Mouse (Mus musculus): Measurements from ENCODE around the gene Pfn4. TPM values are rescaled to one million over a fixed set of nuclear protein-coding genes. Genes with fewer than 3 reads are reported as not detected.

The Pfn4 gene
- polyA plus RNA-seq, 1 experiment from 2014 or later = 0.96 TPM

GRCm38 (mm10) chr12:4811036-4811435 lies 42.2 kb downstream of the Pfn4 start:
- Histone ChIP-seq H3K9ac (ENCODE audit: low read length) (no peak overlapping the region), H3K4me2 (replicated peaks; ENCODE audit: low read depth) (no peak overlapping the region), H3K4me1 (replicated peaks; ENCODE audit: control insufficient read depth, insufficient read depth) (no peaks in the 10 kb centered on the region), H3K27me3 (ENCODE audit: control insufficient read depth, insufficient read depth, low read length) (no peaks in the 10 kb centered on the region), H3K4me3 (ENCODE audit: low read depth, low read length) (no peak overlapping the region), H3K27ac (replicated peaks) (no peak overlapping the region), H3K9me3 (ENCODE audit: control insufficient read depth, low read length) (0 out of 2 replicates have a peak, but pooled peaks cover 3% of the 10 kb centered on the region), H3K36me3 (ENCODE audit: control insufficient read depth, insufficient read depth, low read length) (no peaks in the 10 kb centered on the region)
- DNase-seq (ENCODE audit: low spot score) = no peak
- no peak for ATAC-seq (ENCODE audit: low FRiP score, low TSS enrichment)
- 72% methylated on average over 4 of the region's 4 CpGs for WGBS
- TF ChIP-seq EP300 (optimal IDR thresholded peaks at IDR 0.05) = no peak
- TF ChIP-seq CTCF (IDR thresholded peaks at IDR 0.05; ENCODE audit: low read depth) = no peak

- H3K27ac ChIP-seq (replicated peaks) = no peak overlapping the region
- no peaks in the 10 kb centered on the region for H3K4me1 ChIP-seq (replicated peaks; ENCODE audit: control insufficient read depth, insufficient read depth)
- 10% methylated on average over 3 of the region's 3 CpGs for WGBS
- H3K36me3 ChIP-seq (ENCODE audit: control insufficient read depth, insufficient read depth, low read length) = no peaks in the 10 kb centered on the region
- H3K9ac ChIP-seq (ENCODE audit: low read length) = no peak overlapping the region
- no peak overlapping the region for H3K4me2 ChIP-seq (replicated peaks; ENCODE audit: low read depth)
- H3K9me3 ChIP-seq (ENCODE audit: control insufficient read depth, low read length) = 0 out of 2 replicates have a peak, but pooled peaks cover 3% of the 10 kb centered on the region
- H3K4me3 ChIP-seq (ENCODE audit: low read depth, low read length) = no peak overlapping the region
- TF ChIP-seq CTCF (IDR thresholded peaks at IDR 0.05; ENCODE audit: low read depth) = no peak
- no peak for TF ChIP-seq EP300 (optimal IDR thresholded peaks at IDR 0.05)
- ATAC-seq (ENCODE audit: low FRiP score, low TSS enrichment) = no peak
- DNase-seq (ENCODE audit: low spot score) = no peak
- H3K27me3 ChIP-seq (ENCODE audit: control insufficient read depth, insufficient read depth, low read length) = no peaks in the 10 kb centered on the region
Observed at GRCm38 (mm10) chr12:4811705-4812104, 42.9 kb downstream of the Pfn4 start.

- H3K4me1 ChIP-seq (replicated peaks; ENCODE audit: control insufficient read depth, insufficient read depth) = no peaks in the 10 kb centered on the region
- WGBS = 62% methylated on average over 4 of the region's 4 CpGs
- no peaks in the 10 kb centered on the region for H3K27me3 ChIP-seq (ENCODE audit: control insufficient read depth, insufficient read depth, low read length)
- H3K9me3 ChIP-seq (ENCODE audit: control insufficient read depth, low read length) = 0 out of 2 replicates have a peak, but pooled peaks cover 3% of the 10 kb centered on the region
- H3K4me3 ChIP-seq (ENCODE audit: low read depth, low read length) = no peak overlapping the region
- no peak overlapping the region for H3K27ac ChIP-seq (replicated peaks)
- no peak overlapping the region for H3K4me2 ChIP-seq (replicated peaks; ENCODE audit: low read depth)
- DNase-seq (ENCODE audit: low spot score) (no peak), ATAC-seq (ENCODE audit: low FRiP score, low TSS enrichment) (no peak)
- no peak for TF ChIP-seq EP300 (optimal IDR thresholded peaks at IDR 0.05)
- TF ChIP-seq CTCF (IDR thresholded peaks at IDR 0.05; ENCODE audit: low read depth) = no peak
- no peak overlapping the region for H3K9ac ChIP-seq (ENCODE audit: low read length)
- no peaks in the 10 kb centered on the region for H3K36me3 ChIP-seq (ENCODE audit: control insufficient read depth, insufficient read depth, low read length)
Observed at GRCm38 (mm10) chr12:4813636-4814035, 44.8 kb downstream of the Pfn4 start.

GRCm38 (mm10) chr12:4816680-4817360 lies 48.0 kb downstream of the Pfn4 start:
- no peaks in the 10 kb centered on the region for H3K27me3 ChIP-seq (ENCODE audit: control insufficient read depth, insufficient read depth, low read length)
- H3K9ac ChIP-seq (ENCODE audit: low read length) = peak overlapping the region; percentile 86
- no peaks in the 10 kb centered on the region for H3K4me1 ChIP-seq (replicated peaks; ENCODE audit: control insufficient read depth, insufficient read depth)
- peak overlapping the region; percentile 58 for H3K4me3 ChIP-seq (ENCODE audit: low read depth, low read length)
- peak overlapping the region; percentile 94 for H3K27ac ChIP-seq (replicated peaks)
- TF ChIP-seq CTCF (IDR thresholded peaks at IDR 0.05; ENCODE audit: low read depth) (no peak; the same call in 1 of the 2 replicates), EP300 (optimal IDR thresholded peaks at IDR 0.05) (no peak)
- no peak for DNase-seq (ENCODE audit: low spot score)
- peak overlapping the region; percentile 78 for H3K4me2 ChIP-seq (replicated peaks; ENCODE audit: low read depth)
- ATAC-seq (ENCODE audit: low FRiP score, low TSS enrichment) = no peak; the same call in 1 of the 2 replicates
- 6% methylated on average over 24 of the region's 24 CpGs for whole genome bisulfite sequencing
- peaks cover 3% of the 10 kb centered on the region; the same call in 1 of the 2 replicates for H3K36me3 ChIP-seq (ENCODE audit: control insufficient read depth, insufficient read depth, low read length)
- H3K9me3 ChIP-seq (ENCODE audit: control insufficient read depth, low read length) = no peaks in the 10 kb centered on the region

- Histone ChIP-seq H3K4me1 (replicated peaks; ENCODE audit: control insufficient read depth, insufficient read depth) (no peaks in the 10 kb centered on the region), H3K4me2 (replicated peaks; ENCODE audit: low read depth) (peak within 1 kb of the TSS; percentile 78), H3K27me3 (ENCODE audit: control insufficient read depth, insufficient read depth, low read length) (no peaks in the 10 kb centered on the region), H3K4me3 (ENCODE audit: low read depth, low read length) (peak within 1 kb of the TSS; percentile 58), H3K36me3 (ENCODE audit: control insufficient read depth, insufficient read depth, low read length) (peaks cover 3% of the 10 kb centered on the region; the same call in 1 of the 2 replicates), H3K27ac (replicated peaks) (peak within 1 kb of the TSS; percentile 94), H3K9ac (ENCODE audit: low read length) (peak within 1 kb of the TSS; percentile 86), H3K9me3 (ENCODE audit: control insufficient read depth, low read length) (no peaks in the 10 kb centered on the region)
- TF ChIP-seq CTCF (IDR thresholded peaks at IDR 0.05; ENCODE audit: low read depth) (no peak), EP300 (optimal IDR thresholded peaks at IDR 0.05) (no peak)
- DNase-seq (ENCODE audit: low spot score) = peak; percentile 99
- peak; percentile 98 for ATAC-seq (ENCODE audit: low FRiP score, low TSS enrichment)
- WGBS = under 1% methylated on average over 49 of the region's 49 CpGs
Observed at GRCm38 (mm10) chr12:4817361-4818101, 48.7 kb downstream of the Pfn4 start, which contains the start of gene Sf3b6. Gene Sf3b6, plus strand, starts transcription at chr12:4817544.

Data from stomach, postnatal 0 days (tissue).